Mouse (Mus musculus) adrenal gland, postnatal 10 days (tissue): ENCODE measurements around the gene Rbm7. TPM values are rescaled to one million over a fixed set of nuclear protein-coding genes. Genes with fewer than 3 reads are reported as not detected.
A peak's percentile ranks its signal among the peaks of the same experiment; 100 is the strongest.
"Not testable (repeated sequence)": the region's sequence is repeated elsewhere in the genome, so short reads cannot be mapped to it uniquely, and the experiment has no call there.

Source experiments
- DNase-seq: peaks from one replicate; pipeline ENCODE4 v3.0.0; 2021; ENCODE audit warnings: mixed read lengths
- long read RNA-seq, 2 experiments: library from polyadenylated mRNA; stranded (forward); transcript quantifications; one replicate each; pipeline ENCODE4 v2.0.0; 2021
- total RNA-seq, 2 experiments: library from RNA; stranded (reverse); gene quantifications; 2 replicates each; pipeline ENCODE4 v1.2.3; 2021

Gene Rbm7
- total RNA-seq = 10 to 100 TPM; 64.6 to 70.9 TPM
- long read RNA-seq, experiment 1, transcript Rbm7-201 (5 exons, 1,773 nt) = major isoform, 59 of 105 reads
- long read RNA-seq, experiment 1, transcript Rbm7-204 (6 exons, 1,867 nt) = minor isoform, 25 of 105 reads
- long read RNA-seq, experiment 1, partial matches to known transcripts = 7 of 105 reads
- long read RNA-seq, experiment 1, other reads (novel, unspliced or antisense) = 13 of 105 reads
- long read RNA-seq, experiment 2, transcript Rbm7-204 (6 exons, 1,867 nt) = minor isoform, 23 of 71 reads
- long read RNA-seq, experiment 2, transcript Rbm7-201 (5 exons, 1,773 nt) = major isoform, 27 of 71 reads
- long read RNA-seq, experiment 2, partial matches to known transcripts = 7 of 71 reads
- long read RNA-seq, experiment 2, other reads (novel, unspliced or antisense) = 11 of 71 reads

DNA sequence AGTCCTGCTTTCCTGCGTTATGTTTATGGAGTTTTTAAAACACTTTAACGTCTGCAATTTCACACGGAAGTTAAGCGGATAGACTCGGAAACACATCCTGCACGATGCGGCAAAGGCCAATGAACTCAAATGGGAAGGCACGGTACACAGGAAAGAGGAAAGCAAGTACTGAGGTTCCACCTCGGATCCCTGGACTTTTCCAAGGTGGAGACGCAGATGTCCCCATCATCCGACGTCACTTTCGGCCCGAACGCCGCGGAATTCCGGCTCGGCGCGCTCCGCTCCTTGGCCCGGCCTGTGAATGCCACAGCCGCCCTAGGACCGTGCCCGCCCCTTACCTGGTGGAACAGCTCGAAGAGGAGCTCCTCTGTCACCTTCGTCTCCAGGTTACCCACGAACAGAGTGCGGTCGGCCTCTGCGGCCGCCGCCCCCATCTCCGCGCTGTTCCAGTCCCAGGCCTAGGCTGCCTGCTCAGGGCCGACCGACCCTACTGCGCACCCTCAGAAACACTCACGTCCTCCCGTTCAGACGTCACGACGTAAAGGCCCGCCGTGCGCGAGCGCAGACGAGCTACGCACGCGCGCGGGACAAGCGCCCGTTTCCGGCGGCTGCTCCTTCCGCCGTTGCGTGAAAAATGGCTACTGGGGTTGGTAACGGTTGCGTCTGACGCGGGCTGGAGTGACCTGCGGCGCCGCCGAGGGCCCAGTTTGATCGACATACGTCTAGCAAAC is at the start of gene Rbm7, which contains the start of gene Gm5617:
Gene Rbm7, minus strand, starts transcription at position 483 of the 731 bp plus-strand sequence.
Gene Gm5617, plus strand, starts transcription at position 626 of the 731 bp plus-strand sequence.
- DNase-seq = peak; percentile 96

- peak; percentile 6 for DNase-seq
Observed at GRCm38 (mm10) chr9:48538688-48539087, 43.6 kb upstream of the Rbm7 start.

DNA sequence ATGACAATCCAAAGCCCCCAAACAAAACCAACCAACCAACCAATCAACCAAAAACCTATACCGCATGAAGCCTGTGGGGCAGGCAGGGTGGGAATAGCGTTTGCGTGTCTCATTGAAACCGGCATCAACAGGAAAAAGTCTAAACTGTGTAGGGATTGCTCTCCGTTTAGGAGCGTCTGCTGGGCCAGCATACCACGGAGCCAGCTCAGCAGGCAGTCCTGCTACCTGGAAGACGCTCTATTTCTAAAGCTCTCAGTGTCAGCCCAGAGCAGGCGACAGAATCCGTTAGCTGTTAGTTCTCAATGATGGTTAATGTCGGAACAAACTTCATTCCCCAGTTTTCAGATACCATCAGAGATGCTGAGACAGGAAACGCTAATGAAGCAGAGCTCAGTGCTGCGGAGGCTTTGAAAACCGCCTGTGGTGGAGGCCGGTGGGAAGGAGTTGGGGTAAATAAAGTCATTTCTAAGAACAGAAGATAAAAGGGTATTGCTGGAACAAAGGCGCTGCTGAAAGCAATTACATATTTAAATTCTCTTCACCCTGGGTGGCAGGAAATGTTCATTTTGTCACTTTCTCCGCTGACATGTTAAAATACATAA is 43.0 kb upstream of the Rbm7 start:
- no peak for DNase-seq

DNA sequence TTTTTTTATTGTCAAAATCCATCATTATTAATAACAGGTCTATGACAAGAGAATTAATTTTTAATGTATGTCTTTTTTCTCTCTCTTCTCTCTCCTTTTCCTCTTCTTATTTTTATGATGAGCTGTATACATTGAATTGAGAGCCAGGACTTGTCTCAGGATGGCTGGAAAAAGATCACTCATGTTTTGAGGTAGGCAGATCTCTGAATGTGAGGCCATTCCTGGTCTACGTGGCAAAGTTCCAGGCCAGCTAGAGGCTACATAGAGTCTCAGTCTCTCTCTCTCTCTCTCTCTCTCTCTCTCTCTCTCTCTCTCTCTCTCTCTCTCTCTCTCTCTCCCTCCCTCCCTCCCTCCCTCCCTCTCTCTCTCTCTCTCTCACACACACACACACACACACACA is 42.5 kb upstream of the Rbm7 start:
- DNase-seq = not testable (repeated sequence)

- no peak for DNase-seq
Observed at GRCm38 (mm10) chr9:48536414-48536813, 41.3 kb upstream of the Rbm7 start.

- DNase-seq = peak; percentile 3
Observed at GRCm38 (mm10) chr9:48532730-48533129, 37.6 kb upstream of the Rbm7 start.

DNA sequence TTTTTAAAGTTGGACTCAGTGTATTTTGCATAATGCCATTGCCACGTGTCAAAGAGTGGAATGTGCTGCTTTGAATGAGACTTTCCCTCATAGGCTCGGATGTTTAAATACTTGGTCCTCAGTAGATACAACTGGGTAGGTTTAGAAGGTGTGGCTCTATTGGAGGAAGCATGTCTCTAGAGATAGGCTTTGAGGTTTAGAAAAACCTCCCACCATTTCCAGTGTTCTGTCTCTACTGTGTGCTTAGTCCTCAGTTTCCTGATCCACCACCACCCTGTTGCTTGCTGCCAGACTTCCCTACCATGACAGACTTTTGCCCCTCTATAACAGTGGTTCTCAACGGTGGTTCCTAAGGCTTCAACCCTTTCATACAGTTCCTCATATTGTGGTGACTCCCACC is 37.1 kb upstream of the Rbm7 start:
- no peak for DNase-seq

DNA sequence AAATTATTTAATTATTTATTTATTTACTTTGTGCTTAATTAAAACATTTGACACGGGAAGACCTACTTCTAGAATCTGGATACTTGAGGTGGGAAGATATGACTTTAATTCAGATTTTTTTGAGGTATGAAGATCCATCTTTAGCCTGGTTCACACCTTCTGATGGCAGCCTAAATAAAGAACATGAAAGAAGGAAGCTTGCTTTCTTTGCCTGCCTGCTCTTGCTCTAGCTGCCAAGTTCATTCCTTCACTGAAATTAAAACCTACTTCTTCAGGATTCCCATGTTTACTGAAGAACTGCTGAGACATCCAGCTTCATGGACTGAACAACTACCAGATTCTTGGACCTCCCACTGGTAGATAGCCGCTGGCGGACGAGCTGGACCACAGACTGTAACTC is 36.2 kb upstream of the Rbm7 start:
- no peak for DNase-seq

DNA sequence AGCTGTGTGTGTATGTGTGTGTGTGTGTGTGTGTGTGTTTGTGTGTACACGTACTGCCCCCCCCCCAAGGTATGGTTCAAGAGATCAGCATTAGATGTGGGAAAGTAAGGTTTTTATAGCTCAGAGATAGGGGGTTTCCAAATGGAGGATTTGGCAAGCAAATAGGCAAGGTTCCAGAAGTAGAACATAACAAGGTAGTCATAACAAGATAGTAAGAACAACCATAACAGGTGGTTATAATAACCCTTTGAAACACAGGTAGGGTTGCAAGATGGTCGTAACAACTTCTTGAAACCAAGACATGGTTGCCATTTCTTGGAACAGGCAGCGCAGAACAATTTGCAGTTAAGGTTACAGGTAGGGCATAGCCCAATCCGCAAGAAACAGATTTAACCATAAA is 31.4 kb upstream of the Rbm7 start:
- no peak for DNase-seq

DNA sequence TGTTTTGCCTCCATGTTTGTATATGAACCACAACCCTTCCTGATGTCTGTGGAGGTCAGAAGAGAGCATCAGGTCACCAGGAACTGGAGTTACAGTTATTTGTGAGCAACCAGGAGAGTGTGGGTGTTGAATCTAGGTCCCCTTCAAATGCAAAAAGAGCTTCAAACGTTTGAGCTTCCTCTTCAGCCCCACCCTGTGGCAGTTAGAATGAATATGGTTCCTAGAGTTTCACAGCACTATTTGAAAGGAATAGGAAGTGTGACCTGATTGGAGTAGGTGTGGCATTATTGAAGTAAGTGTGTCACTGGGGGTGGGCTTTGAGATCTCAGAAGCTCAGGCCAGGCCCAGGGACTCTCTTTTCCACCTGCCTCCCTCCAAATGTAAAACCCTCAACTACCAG is 30.5 kb upstream of the Rbm7 start:
- DNase-seq = no peak

- DNase-seq = not testable (repeated sequence)
Observed at GRCm38 (mm10) chr9:48520405-48520804, 25.3 kb upstream of the Rbm7 start.

DNA sequence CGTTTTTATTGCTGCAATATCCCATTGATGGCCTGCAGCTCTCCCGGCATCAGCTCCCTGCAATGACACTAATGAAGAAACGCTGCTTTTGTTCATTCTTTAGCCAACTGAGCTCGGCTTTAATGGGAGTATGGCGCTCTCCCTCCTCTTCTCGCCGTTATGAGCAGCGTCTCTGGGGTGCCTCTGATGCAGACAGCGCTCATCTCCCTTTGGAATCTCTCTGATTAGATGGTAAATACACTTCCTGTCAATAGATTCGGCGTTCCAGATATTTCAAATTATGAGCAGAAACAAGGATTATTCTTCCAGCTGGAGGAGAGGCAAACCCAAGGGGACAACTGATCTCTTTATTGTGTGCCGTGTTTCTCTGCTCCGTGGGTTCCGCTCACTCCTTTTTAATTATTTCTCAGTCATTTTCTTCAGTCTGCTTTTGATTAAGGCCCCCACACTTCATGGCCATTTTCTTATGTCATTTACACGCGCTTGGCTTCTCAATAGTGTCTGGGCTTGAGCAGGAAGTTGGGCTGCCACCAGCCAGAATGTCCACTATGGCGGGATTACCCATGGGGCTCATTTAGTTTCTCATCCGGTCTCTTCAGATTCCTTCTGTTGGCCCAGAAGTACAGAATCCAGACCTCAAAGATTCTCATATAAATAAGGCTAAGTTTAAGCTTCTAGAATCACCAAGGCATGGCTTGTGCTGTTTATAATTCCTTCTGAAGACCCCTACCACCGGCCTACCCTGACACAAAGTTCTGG is 22.5 kb upstream of the Rbm7 start:
- DNase-seq = no peak

- DNase-seq = no peak
Observed at GRCm38 (mm10) chr9:48516615-48517371, 21.7 kb upstream of the Rbm7 start.

GRCm38 (mm10) chr9:48515332-48515731 is 20.2 kb upstream of the Rbm7 start:
- peak; percentile 12 for DNase-seq

GRCm38 (mm10) chr9:48510134-48510533 is 15.0 kb upstream of the Rbm7 start:
- DNase-seq = no peak

DNA sequence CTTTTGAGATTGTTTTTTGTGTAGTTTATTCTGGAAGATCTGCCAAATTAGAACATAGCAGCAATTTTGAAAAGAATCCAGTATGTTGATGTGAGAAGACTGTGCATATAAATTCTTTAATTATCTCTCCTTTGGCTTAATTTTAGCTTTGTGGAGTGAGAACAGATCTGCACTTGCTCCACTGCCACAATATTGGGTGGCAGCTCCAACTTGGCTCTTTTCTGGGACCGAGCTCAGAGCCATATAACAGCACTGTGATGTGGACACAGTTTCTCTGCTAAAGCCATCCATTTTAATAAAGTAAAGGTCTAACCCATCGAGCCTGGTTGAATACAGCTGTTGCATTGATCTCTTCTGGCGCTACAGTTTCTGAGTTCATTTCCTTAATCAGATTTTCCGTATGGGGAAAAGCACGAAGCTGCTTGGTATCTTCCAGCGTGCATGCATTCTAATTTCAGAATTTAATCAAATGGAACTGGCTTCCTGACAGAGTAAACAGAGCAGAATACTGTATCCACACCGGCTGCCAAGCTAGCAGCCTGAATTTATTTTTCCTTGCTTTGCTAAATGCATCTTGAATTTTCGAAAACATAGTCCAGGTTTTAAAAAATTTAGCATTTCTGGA is 9.8 kb upstream of the Rbm7 start:
- DNase-seq = no peak

GRCm38 (mm10) chr9:48503001-48503400 is 7.9 kb upstream of the Rbm7 start:
- no peak for DNase-seq

DNA sequence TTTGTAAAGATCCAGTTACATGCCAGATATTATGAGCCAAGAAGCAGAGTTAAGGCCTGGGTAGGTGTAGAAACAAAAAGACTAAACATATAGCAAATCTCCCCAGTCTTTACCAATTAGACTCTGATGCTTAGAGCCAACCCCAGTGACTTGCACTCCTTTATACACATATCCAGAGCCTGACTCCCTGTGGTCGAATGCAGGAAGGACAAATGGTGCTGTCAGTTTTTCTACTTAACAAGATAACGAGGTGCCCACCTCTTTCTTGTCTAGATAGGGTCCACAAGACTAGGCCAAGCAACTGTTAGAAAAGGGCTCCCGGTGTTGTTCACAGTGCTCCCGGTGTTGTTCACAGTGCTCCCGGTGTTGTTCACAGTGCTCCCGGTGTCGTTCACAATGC is 6.1 kb upstream of the Rbm7 start:
- DNase-seq = no peak

- DNase-seq = no peak
Observed at GRCm38 (mm10) chr9:48495548-48495932, 441 bp upstream of the Rbm7 start.

- DNase-seq = peak; percentile 35
Observed at GRCm38 (mm10) chr9:48481214-48482134, 13.6 kb downstream of the Rbm7 start.
